Mouse (Mus musculus) B cell, adult 2 months (primary cell): Measurements from ENCODE around the gene 4933424G06Rik.
"Not testable (repeated sequence)": the region's sequence is repeated elsewhere in the genome, so short reads cannot be mapped to it uniquely, and the experiment has no call there.

Experiments
- DNase-seq, 2 experiments: peaks; one replicate each; pipeline ENCODE4 v3.0.0; 2022

Gene 4933424G06Rik

GRCm38 (mm10) chr1:36709854-36710280, at the start of gene 4933424G06Rik:
Gene 4933424G06Rik (plus strand): TSS chr1:36710149.
- peak; percentile 97 to 98 for DNase-seq

- peak in 1 of 2 experiments; percentile 7 for DNase-seq
These were observed 45.5 kb upstream of the 4933424G06Rik start for GRCm38 (mm10) chr1:36664457-36664856.

- no peak for DNase-seq
These were observed 44.7 kb upstream of the 4933424G06Rik start for GRCm38 (mm10) chr1:36665165-36665723.

GRCm38 (mm10) chr1:36665934-36666333, 44.0 kb upstream of the 4933424G06Rik start:
- no peak for DNase-seq

- not testable (repeated sequence) for DNase-seq
These were observed 41.9 kb upstream of the 4933424G06Rik start for GRCm38 (mm10) chr1:36668007-36668406.

DNA sequence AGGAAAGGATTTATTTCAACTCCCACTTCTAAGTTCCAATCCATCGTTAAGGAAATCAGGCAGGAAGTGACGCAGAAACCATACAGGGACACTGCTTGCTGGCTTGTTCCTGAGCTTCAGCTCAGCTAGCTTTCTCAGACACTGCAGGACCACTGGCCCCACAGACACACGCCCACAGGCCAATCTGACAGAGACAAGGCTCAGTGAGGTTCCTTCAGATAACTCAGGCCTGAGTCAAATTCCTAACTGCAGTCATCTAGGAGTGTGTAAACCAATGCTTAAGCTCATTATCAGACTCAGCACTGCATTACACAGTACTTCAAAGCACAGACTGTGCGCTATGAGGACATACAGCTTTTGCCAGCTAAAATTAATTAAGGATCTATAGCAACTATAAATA, 39.7 kb upstream of the 4933424G06Rik start:
- no peak for DNase-seq

DNA sequence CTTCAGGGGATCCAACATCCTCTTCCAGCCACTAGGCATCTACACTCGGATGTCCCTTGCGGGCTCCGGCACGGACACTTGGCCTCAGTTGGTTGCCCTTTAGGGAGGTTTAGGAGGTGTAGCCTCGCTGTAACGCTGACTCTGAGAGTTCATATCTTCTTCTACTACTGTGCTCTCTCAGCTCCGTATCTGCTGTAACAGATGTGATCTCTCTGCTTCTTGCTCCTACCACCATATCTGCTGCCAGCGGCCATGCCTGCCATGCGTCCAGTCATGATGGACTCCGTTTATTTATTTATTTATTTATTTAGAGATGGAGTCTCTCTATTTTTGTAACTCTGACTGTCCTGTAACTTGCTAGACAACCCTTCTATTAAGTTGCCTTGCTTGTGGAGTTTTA, 38.7 kb upstream of the 4933424G06Rik start:
- DNase-seq, result no peak

GRCm38 (mm10) chr1:36672648-36673350, 37.1 kb upstream of the 4933424G06Rik start:
- no peak for DNase-seq

GRCm38 (mm10) chr1:36674936-36675335, 35.0 kb upstream of the 4933424G06Rik start:
- DNase-seq, result no peak

DNA sequence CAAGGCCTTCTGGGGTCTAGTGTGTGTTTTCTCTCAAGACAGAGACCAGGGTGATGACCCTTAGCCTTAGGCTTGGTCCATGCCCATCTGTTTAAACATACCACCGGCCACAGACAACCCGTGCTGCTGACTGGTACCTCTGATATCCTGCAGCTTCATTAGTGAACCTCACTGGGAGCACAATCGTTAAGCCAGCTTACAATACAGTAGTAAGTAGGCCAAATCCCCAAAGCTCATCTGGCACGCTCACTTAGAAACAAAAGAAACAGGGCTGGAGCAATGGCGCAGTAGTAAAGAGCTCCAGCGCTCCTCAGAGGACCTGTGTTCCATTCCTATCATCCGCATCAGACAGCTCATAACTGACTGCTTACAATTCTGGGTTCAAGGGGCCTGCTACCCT, 29.1 kb upstream of the 4933424G06Rik start:
- DNase-seq, result no peak

- DNase-seq, result no peak
These were observed 27.2 kb upstream of the 4933424G06Rik start, which contains the start of gene Fam178b for GRCm38 (mm10) chr1:36682620-36683355. Gene Fam178b (minus strand): TSS chr1:36683183.

- peak; percentile 70 to 71 for DNase-seq
These were observed 26.0 kb upstream of the 4933424G06Rik start for GRCm38 (mm10) chr1:36683810-36684467.

DNA sequence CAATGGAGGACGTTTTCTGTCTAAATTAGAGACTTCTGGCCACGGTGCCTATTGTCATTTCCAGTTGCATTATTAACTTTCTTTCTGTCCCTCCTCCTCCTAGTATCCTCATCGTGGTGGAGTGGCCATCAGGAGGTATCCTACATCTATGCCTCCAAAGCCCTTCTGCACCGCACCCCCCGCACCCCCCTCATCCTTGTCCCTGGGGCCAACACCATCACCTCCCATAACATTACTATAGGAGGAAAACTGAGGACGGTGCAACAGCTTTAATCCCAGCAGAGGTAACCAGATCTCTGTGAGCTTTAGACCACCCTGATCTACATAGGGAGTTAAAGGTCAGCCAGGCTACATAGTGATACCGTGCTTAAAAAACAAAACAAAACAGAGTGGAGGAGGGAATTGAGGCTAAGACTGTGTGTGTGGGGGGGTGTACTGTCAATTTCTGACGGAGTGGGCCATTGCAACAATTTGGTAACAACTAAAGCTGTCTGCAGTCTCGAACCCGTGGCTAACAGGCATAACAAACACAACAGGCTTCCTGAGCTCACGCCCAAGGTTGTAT, 19.2 kb upstream of the 4933424G06Rik start:
- no peak for DNase-seq

GRCm38 (mm10) chr1:36691271-36692155, 18.4 kb upstream of the 4933424G06Rik start, which contains the start of gene Cox5b:
Gene Cox5b (plus strand): TSS chr1:36691449.
- peak; percentile 97 for DNase-seq

- DNase-seq, result no peak
These were observed 15.1 kb upstream of the 4933424G06Rik start for GRCm38 (mm10) chr1:36694871-36695270.

GRCm38 (mm10) chr1:36696411-36696810, 13.5 kb upstream of the 4933424G06Rik start:
- no peak for DNase-seq

- no peak for DNase-seq
These were observed 12.9 kb upstream of the 4933424G06Rik start for GRCm38 (mm10) chr1:36697030-36697429.

GRCm38 (mm10) chr1:36707166-36707565, 2.8 kb upstream of the 4933424G06Rik start:
- DNase-seq, result no peak

DNA sequence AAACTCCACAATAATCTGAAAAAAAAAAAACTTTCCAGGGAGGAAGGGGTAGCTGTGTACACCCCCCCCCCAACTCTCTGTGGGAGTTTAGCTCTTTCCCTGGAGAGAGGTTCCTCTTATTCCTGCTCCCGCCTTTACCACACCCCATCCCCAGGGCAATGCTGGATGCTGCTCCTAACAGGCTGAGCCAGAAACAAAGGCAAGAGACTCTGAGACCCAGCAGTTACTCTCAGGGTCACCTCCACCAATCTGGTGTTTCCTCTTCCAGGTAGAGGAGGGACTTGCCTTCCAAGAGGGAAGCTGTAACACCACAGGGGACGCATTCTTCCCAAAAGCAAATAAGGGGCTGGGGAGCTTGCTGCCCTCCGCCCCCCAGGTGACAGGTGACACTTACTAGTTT, 2.2 kb upstream of the 4933424G06Rik start:
- no peak for DNase-seq

DNA sequence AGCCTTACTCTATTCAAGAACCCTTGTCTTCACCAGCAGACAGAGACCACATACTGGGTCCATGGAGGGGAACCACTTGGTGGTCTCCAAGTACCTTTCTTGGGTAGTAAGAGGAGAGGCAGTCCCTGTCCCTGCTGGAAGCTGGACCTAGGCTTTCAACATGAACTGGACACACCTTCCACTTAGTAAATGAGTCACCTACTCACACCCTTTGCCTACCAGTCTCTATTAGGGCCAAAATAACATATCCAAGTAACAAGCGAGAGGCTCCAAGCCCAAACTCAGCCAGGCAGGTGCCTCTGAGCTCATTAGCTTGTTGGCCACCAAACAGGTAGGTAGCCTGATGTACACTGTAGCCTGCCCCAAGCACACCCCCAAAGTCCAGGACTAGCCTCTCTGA, 1.3 kb upstream of the 4933424G06Rik start:
- no peak for DNase-seq

DNA sequence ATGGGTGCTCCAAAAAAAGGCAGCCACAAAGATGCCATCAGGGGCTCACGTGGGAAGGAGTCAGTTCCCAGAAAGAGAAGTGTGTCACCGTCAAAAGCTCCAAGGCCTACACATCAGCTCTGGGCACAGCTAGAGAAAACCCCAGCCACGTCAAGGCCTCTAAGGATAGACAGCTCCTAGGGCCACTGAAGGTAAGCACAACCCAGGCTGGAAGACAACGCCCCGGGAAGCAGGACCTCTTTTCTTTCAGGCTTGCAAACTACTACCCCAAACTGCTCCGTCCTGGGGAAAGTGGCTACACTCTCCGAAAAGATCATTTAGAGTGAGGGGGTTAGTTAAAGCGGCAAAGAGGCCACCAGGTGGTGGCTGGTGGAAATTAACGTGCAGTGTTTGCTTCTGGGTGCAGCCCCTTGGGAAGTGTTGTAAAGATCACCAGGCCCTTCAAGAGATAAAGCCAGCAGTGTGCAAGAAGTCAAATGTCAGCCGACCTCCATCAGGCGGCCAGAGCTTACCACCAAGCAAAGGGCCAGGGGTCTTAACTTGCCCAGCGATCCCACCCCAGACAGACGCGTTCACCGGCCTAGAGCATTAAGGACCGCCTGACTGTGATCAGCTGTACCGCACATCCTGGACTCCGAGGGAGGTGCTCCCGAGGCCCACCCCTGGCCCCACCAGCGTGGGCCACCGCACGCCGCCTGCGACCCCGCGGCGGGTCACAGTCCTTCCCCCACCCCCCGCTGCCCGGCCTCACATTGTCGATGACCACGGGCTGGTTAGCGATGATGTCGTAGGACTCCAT, 695 bp upstream of the 4933424G06Rik start:
- DNase-seq, result peak; percentile 57 to 61
